Mouse (Mus musculus) limb, embryonic 14.5 days (tissue): Measurements from ENCODE around the gene 2310022A10Rik. TPM values are rescaled to one million over a fixed set of nuclear protein-coding genes. Genes with fewer than 3 reads are reported as not detected.

Experiments used
- ATAC-seq: fragments of 200-750 bp; cut with Nextera tagmentation; 2 replicates; pipeline ENCODE4 v1.8.0; 2017; ENCODE audit warnings: low read depth, moderate number of reproducible peaks, moderate TSS enrichment; ENCODE audit not compliant: low FRiP score
- DNase-seq: peaks from one replicate; pipeline ENCODE4 v3.0.0-alpha.2; 2015; ENCODE audit warnings: low spot score
- H3K27ac ChIP-seq: fragments of 300-500 bp; sonication (generic); replicated peaks from 2 replicates; pipeline ENCODE4 v1.5.1; 2014; ENCODE audit warnings: low read depth, mild to moderate bottlenecking, low read length, moderate library complexity, mixed read lengths
- H3K27me3 ChIP-seq: fragments of 300-500 bp; sonication (generic); 2 replicates; pipeline ENCODE4 v1.6.1; 2014; ENCODE audit warnings: low read length, mixed read lengths; ENCODE audit not compliant: control insufficient read depth, insufficient read depth
- H3K36me3 ChIP-seq: fragments of 300-500 bp; sonication (generic); 2 replicates; pipeline ENCODE4 v1.6.1; 2014; ENCODE audit warnings: mild to moderate bottlenecking, low read length, moderate library complexity, mixed read lengths; ENCODE audit not compliant: control insufficient read depth, insufficient read depth
- H3K4me1 ChIP-seq: fragments of 300-500 bp; sonication (generic); 2 replicates; pipeline ENCODE4 v1.6.1; 2014; ENCODE audit warnings: antibody characterized with exemption, low read length, mixed read lengths; ENCODE audit not compliant: control insufficient read depth, insufficient read depth
- H3K4me2 ChIP-seq: fragments of 300-500 bp; sonication (generic); replicated peaks from 2 replicates; pipeline ENCODE4 v1.6.1; 2014; ENCODE audit warnings: low read depth, mild to moderate bottlenecking, low read length, moderate library complexity; ENCODE audit not compliant: severe bottlenecking
- H3K4me3 ChIP-seq: fragments of 300-500 bp; sonication (generic); replicated peaks from 2 replicates; pipeline ENCODE4 v1.5.1; 2014; ENCODE audit warnings: low read length
- H3K9ac ChIP-seq: fragments of 300-500 bp; sonication (generic); 2 replicates; pipeline ENCODE4 v1.6.1; 2014; ENCODE audit warnings: mild to moderate bottlenecking, low read depth, low read length, moderate library complexity; ENCODE audit not compliant: severe bottlenecking
- H3K9me3 ChIP-seq: fragments of 300-500 bp; sonication (generic); 2 replicates; pipeline ENCODE4 v1.6.1; 2016; ENCODE audit warnings: low read length; ENCODE audit not compliant: control insufficient read depth
- POLR2A ChIP-seq: fragments of 200-500 bp; IDR thresholded peaks from 2 replicates; pipeline ENCODE4 v1.8.0; 2012; ENCODE audit warnings: inconsistent platforms, mild to moderate bottlenecking, moderate library complexity, borderline replicate concordance; ENCODE audit not compliant: insufficient read depth, insufficient read length; ENCODE audit errors: extremely low read depth
- WGBS: fragments of 180-500 bp; shearing (Covaris S2); extraction: QIAGEN DNeasy Blood & Tissue Kit; methylation state at CpG from one replicate; pipeline ENCODE4 v1.1.7; 2014; 5-methylcytosine and 5-hydroxymethylcytosine counted together
- polyA plus RNA-seq, 2 experiments: library from polyadenylated mRNA; depleted of rRNA in 1 of 2; stranded (reverse) in 1 of 2; unstranded in 1 of 2; fragments of >200 nt; fragmentation: Nextera tagmentation in 1 of 2; extraction: Ambion mirVana in 1 of 2; gene quantifications; 2 replicates each; pipeline versions ENCODE4 v1.2.1 to v1.2.3; 2012 to 2014

Gene 2310022A10Rik
- polyA plus RNA-seq, 2 experiments: 27.4 to 39.8 TPM

DNA sequence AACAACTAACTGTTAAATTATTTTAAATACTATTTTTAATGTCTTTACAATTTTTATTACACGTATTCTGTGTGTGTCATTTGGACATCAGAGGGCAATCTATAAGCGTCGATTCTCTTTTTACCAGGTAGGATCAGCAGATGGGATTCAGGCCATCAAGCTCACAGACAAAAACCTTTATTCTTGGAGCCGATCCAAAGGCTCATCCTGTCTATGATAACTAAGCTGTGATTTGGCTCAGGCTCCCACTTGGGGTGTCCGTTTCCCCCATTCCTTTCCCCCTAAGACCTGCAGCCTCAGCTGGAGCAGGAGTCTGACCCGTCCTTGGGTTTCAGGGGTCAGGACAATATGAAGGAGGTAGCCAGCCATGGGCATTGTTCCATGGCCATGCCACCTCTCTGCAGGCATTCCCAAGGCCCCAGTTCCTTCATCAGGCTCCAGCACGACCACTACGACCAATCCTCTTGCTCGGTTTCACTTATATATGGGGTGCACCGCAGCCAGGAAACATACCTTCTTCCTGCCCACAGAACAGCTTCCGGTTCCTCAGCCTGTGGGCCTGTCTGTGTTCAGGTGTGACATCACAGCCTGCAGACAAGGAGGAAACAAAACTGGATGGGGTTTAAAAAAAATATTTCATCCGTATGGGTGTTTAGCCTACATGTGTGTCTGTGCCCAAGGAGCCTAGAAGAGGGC is 8.2 kb upstream of the 2310022A10Rik start:
- ATAC-seq (no peak), DNase-seq (no peak)
- Histone ChIP-seq H3K4me3 (no peak overlapping the region), H3K36me3 (peaks cover 8% of the 10 kb centered on the region; the same call in 1 of the 2 replicates), H3K9ac (no peak overlapping the region), H3K27me3 (no peaks in the 10 kb centered on the region), H3K4me1 (peaks cover 10% of the 10 kb centered on the region; the same call in 1 of the 2 replicates), H3K9me3 (no peaks in the 10 kb centered on the region), H3K27ac (no peak overlapping the region), H3K4me2 (no peak overlapping the region)
- no peak for TF ChIP-seq POLR2A
- 85% methylated on average over 12 of the region's 12 CpGs for WGBS

DNA sequence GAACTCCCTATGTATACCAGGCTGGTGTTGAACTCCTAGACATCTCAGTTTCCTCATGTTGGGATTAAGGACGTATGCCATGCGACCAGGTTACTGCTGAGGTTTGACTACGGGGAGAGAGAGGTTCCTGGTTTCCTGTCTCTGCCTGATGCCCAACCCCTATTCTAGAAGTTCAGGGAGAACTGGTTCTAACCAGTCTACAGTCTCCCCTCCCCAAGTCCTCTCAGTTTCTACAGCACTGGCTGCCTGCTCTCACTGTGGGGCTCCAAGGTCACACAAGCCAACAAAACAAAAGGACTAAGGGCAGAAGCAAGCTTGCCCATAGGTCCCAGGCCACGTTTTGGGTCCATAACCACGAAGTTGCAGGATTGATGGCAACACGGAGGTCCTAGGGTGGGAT is 3.4 kb upstream of the 2310022A10Rik start:
- Histone ChIP-seq H3K4me3 (no peak overlapping the region), H3K36me3 (no peaks in the 10 kb centered on the region), H3K9ac (no peak overlapping the region), H3K27ac (no peak overlapping the region), H3K4me1 (peaks cover 4% of the 10 kb centered on the region; the same call in 1 of the 2 replicates), H3K4me2 (no peak overlapping the region), H3K27me3 (no peaks in the 10 kb centered on the region), H3K9me3 (no peaks in the 10 kb centered on the region)
- no peak for TF ChIP-seq POLR2A
- ATAC-seq (no peak), DNase-seq (no peak)
- WGBS: 71% methylated on average over 6 of the region's 6 CpGs

- Histone ChIP-seq H3K4me2 (peak overlapping the region; percentile 52), H3K4me1 (peaks cover 4% of the 10 kb centered on the region; the same call in 1 of the 2 replicates), H3K36me3 (peaks cover 13% of the 10 kb centered on the region), H3K27ac (no peak overlapping the region), H3K9me3 (no peaks in the 10 kb centered on the region), H3K4me3 (peak overlapping the region; percentile 70), H3K9ac (peak overlapping the region; percentile 65), H3K27me3 (no peaks in the 10 kb centered on the region)
- 57% methylated on average over 5 of the region's 5 CpGs for WGBS
- DNase-seq (no peak), ATAC-seq (no peak)
- TF ChIP-seq POLR2A: no peak
These were observed 963 bp upstream of the 2310022A10Rik start for GRCm38 (mm10) chr7:27552070-27552469.

- Histone ChIP-seq H3K36me3 (peaks cover 78% of the 10 kb centered on the region), H3K9ac (no peak overlapping the region), H3K4me2 (no peak overlapping the region), H3K27ac (no peak overlapping the region; the same call in 1 of the 2 replicates), H3K9me3 (no peaks in the 10 kb centered on the region), H3K4me1 (no peaks in the 10 kb centered on the region), H3K4me3 (no peak overlapping the region), H3K27me3 (no peaks in the 10 kb centered on the region)
- 66% methylated on average over 8 of the region's 8 CpGs for WGBS
- ATAC-seq (peak; percentile 80), DNase-seq (peak; percentile 4)
- no peak for TF ChIP-seq POLR2A
These were observed 7.4 kb downstream of the 2310022A10Rik start for GRCm38 (mm10) chr7:27560291-27560887.

- Histone ChIP-seq H3K27ac (no peak overlapping the region; the same call in 1 of the 2 replicates), H3K36me3 (peaks cover 75% of the 10 kb centered on the region), H3K9me3 (no peaks in the 10 kb centered on the region), H3K4me2 (no peak overlapping the region), H3K4me3 (no peak overlapping the region), H3K9ac (no peak overlapping the region), H3K27me3 (no peaks in the 10 kb centered on the region), H3K4me1 (no peaks in the 10 kb centered on the region)
- no peak for TF ChIP-seq POLR2A
- 92% methylated on average over 1 of the region's 1 CpGs for WGBS
- no peak for DNase-seq
- no peak for ATAC-seq
These were observed 7.9 kb downstream of the 2310022A10Rik start for GRCm38 (mm10) chr7:27560978-27561377.
